Mouse (Mus musculus): Measurements from ENCODE around the gene Hephl1. TPM values are rescaled to one million over a fixed set of nuclear protein-coding genes. Genes with fewer than 3 reads are reported as not detected.
A peak's percentile ranks its signal among the peaks of the same experiment; 100 is the strongest.

The Hephl1 gene
- polyA plus RNA-seq, 1 experiment from 2014 or later: not detected

DNA sequence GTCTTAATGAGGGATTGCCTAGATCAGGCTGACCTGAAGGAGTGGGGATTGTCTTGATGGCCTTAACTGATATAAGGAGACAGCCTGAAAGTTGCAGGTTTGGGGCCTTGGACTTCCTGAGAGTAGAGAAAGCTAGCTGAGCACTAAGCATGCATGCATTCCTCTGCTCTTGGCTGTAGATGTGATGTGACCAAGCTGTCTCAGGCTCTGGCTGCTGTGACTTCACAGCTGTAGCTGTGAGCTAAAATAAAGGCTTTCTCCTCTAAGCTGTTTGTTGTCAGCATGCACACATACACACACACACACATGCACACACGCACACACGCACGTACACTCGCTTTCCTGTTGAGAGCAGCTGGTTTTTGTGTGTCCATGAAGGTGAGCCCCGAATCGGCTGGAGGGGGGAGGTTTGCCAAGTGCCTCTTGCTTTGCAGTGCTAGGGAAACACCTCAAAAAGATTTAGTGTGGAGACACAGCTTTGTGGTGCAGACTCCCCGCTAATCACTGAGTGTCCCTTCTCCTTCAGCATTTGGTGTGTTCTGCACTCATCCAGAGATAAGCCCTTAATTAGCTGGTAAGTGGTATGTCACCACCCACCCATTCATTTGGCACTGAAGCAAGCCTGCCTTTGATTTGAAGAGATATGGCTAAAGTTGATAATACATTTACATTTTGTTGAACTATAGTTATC, 43.8 kb downstream of the Hephl1 start:
- no peak for ATAC-seq (ENCODE audit: low FRiP score, low TSS enrichment)
- H3K9ac ChIP-seq (replicated peaks; ENCODE audit: low read length): no peak overlapping the region
- 61% methylated on average over 7 of the region's 7 CpGs for WGBS

DNA sequence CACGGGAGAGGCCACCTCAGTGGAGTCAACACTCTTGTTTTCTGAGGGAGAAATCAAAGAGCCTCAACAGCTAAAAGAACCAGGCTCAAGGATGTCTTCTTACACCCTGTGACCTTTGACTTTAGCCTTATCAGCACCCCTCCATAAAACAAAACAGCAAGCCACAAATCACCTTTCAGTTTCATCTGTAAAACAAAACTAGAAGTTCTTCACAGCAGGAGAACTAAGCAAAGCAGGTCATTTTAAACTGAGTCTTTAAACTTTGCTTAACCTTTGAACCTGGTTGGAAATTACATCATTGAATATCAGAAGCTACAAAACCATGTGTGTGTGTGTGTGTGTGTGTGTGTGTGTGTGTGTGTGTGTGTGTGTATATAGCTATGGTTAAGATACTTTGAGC, 47.7 kb downstream of the Hephl1 start:
- H3K9ac ChIP-seq (replicated peaks; ENCODE audit: low read length): no peak overlapping the region
- H3K27ac ChIP-seq (ENCODE audit: low read length): no peak overlapping the region
- peaks cover 7% of the 10 kb centered on the region; the same call in 1 of the 2 replicates for H3K4me1 ChIP-seq (ENCODE audit: insufficient read depth, low read length)
- no peak overlapping the region for H3K4me3 ChIP-seq (ENCODE audit: low read length)
- no peaks in the 10 kb centered on the region for H3K27me3 ChIP-seq (ENCODE audit: insufficient read depth, low read length)
- no peak for ATAC-seq (ENCODE audit: low FRiP score, low TSS enrichment)
- H3K4me2 ChIP-seq (replicated peaks; ENCODE audit: low read depth, low read length): no peak overlapping the region
- H3K36me3 ChIP-seq (ENCODE audit: insufficient read depth, low read length): no peaks in the 10 kb centered on the region
- no peaks in the 10 kb centered on the region for H3K9me3 ChIP-seq (ENCODE audit: low read length)
- WGBS: 4% methylated on average over 1 of the region's 1 CpGs

More for the DNA sequence above, 43.8 kb downstream of the Hephl1 start:
- no peak overlapping the region for H3K27ac ChIP-seq (ENCODE audit: low read length)
- H3K36me3 ChIP-seq (ENCODE audit: insufficient read depth, low read length): no peaks in the 10 kb centered on the region
- H3K4me1 ChIP-seq (ENCODE audit: insufficient read depth, low read length): peaks cover 7% of the 10 kb centered on the region; the same call in 1 of the 2 replicates
- no peaks in the 10 kb centered on the region for H3K9me3 ChIP-seq (ENCODE audit: low read length)
- H3K27me3 ChIP-seq (ENCODE audit: insufficient read depth, low read length): no peaks in the 10 kb centered on the region
- H3K4me3 ChIP-seq (ENCODE audit: low read length): no peak overlapping the region
- no peak overlapping the region for H3K4me2 ChIP-seq (replicated peaks; ENCODE audit: low read depth, low read length)

DNA sequence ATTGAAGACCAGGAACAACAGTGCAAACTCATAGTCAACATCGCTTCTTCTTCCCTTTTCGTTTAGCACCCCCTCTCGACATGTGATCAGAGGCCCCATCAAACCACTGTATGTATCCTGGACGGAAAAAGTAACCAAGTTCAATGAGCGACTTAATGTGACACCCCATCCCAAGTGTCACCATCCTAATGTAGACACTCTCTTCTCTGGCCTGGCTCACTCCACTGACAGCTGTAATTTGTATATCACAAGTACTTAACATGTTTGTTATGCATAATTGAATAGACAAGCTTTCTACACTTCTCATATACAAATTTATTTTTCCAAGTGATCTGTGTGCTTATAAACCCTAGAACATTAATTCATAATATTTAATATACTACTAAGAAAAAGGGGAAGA, 51.1 kb downstream of the Hephl1 start:
- H3K27me3 ChIP-seq (ENCODE audit: insufficient read depth, low read length): no peaks in the 10 kb centered on the region
- no peak overlapping the region for H3K4me3 ChIP-seq (ENCODE audit: low read length)
- no peak overlapping the region for H3K9ac ChIP-seq (replicated peaks; ENCODE audit: low read length)
- H3K9me3 ChIP-seq (ENCODE audit: low read length): no peaks in the 10 kb centered on the region
- no peak overlapping the region for H3K4me2 ChIP-seq (replicated peaks; ENCODE audit: low read depth, low read length)
- 90% methylated on average over 5 of the region's 5 CpGs for WGBS
- H3K27ac ChIP-seq (ENCODE audit: low read length): no peak overlapping the region
- no peaks in the 10 kb centered on the region for H3K4me1 ChIP-seq (ENCODE audit: insufficient read depth, low read length)
- no peaks in the 10 kb centered on the region for H3K36me3 ChIP-seq (ENCODE audit: insufficient read depth, low read length)
- no peak for ATAC-seq (ENCODE audit: low FRiP score, low TSS enrichment)

DNA sequence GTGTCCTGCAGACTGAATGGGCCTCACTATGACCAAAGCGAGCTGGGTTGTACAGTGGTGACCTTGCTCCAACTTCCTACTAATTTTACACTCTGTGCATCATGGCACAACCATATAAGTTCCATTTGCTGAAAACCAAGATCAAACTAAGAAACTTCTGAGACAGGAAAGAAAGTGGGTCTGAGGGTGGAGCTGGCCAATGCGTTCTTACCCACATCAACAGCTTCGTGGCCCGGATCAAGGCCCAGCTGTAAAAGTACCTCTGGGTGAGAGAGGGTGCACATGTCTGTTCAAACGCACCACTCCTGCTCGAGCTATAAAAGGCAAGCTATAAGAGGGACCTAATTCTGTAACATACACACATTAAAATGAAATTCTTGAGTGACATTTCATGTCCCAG, 51.9 kb downstream of the Hephl1 start:
- no peak for ATAC-seq (ENCODE audit: low FRiP score, low TSS enrichment)
- no peak overlapping the region for H3K27ac ChIP-seq (ENCODE audit: low read length)
- 86% methylated on average over 6 of the region's 6 CpGs for WGBS
- H3K4me1 ChIP-seq (ENCODE audit: insufficient read depth, low read length): no peaks in the 10 kb centered on the region
- H3K4me3 ChIP-seq (ENCODE audit: low read length): no peak overlapping the region
- no peak overlapping the region for H3K9ac ChIP-seq (replicated peaks; ENCODE audit: low read length)
- H3K27me3 ChIP-seq (ENCODE audit: insufficient read depth, low read length): no peaks in the 10 kb centered on the region
- H3K9me3 ChIP-seq (ENCODE audit: low read length): no peaks in the 10 kb centered on the region
- no peak overlapping the region for H3K4me2 ChIP-seq (replicated peaks; ENCODE audit: low read depth, low read length)
- H3K36me3 ChIP-seq (ENCODE audit: insufficient read depth, low read length): no peaks in the 10 kb centered on the region

DNA sequence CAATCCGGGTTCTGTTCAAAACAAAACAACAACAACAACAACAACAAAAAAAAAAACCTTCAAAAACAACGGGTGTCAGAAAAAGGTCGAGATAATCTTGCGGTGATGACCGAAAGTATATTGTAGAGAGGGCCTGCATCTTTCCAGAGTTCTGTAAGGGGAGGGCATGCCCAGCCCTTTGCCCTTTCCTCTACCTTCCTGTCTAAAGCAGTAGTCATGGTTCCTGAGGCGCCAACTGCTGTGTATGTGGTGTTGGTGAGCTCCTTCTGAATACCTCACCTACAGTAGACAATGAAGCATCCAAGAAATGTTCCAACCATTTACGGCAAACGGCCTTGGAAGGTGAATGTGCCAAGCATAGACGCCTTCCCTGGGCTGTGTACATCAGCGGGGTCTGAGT, 66.2 kb downstream of the Hephl1 start:
- H3K27me3 ChIP-seq (ENCODE audit: insufficient read depth, low read length): no peaks in the 10 kb centered on the region
- peak overlapping the region; percentile 66 for H3K4me3 ChIP-seq (ENCODE audit: low read length)
- H3K9ac ChIP-seq (replicated peaks; ENCODE audit: low read length): peak overlapping the region; percentile 84
- H3K27ac ChIP-seq (ENCODE audit: low read length): peak overlapping the region; percentile 78; the same call in 1 of the 2 replicates
- no peaks in the 10 kb centered on the region for H3K9me3 ChIP-seq (ENCODE audit: low read length)
- peaks cover 16% of the 10 kb centered on the region for H3K4me1 ChIP-seq (ENCODE audit: insufficient read depth, low read length)
- no peaks in the 10 kb centered on the region; the same call in 1 of the 2 replicates for H3K36me3 ChIP-seq (ENCODE audit: insufficient read depth, low read length)
- 39% methylated on average over 10 of the region's 10 CpGs for WGBS
- ATAC-seq (ENCODE audit: low FRiP score, low TSS enrichment): no peak
- H3K4me2 ChIP-seq (replicated peaks; ENCODE audit: low read depth, low read length): peak overlapping the region; percentile 76

DNA sequence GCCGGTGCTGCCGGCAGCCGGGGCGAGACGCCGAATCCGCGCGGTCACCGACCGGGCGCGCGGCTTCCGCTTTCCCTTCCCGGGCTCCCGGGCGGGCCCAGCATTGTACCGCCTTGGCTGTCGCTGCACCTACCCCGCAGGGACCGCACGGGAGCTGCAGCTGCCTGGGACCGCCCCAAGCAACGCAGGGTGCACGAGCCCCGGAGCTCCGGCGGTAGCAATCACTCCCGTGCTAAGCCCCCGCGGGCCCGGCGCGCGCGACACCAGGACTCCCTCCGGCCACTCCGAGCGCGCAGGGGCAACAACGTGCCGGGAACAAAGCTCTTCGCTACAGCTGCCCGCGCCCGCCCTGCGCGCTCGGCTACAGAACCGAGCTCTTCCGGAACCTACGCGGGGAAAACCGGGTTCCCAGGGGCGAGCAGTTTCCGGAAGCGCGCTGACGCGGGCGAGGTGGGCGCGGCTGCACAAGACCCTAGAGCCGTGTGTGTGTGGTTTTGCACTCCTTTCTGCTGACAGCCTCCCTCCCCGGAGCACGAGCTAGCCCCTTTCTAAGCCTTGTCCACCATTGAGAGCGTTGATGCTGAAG, 66.7 kb downstream of the Hephl1 start, which contains the start of gene Panx1:
Panx1 (minus strand) TSS at position 395 of the 586 bp plus-strand sequence.
- H3K4me1 ChIP-seq (ENCODE audit: insufficient read depth, low read length): peaks cover 16% of the 10 kb centered on the region
- no peaks in the 10 kb centered on the region for H3K27me3 ChIP-seq (ENCODE audit: insufficient read depth, low read length)
- H3K4me3 ChIP-seq (ENCODE audit: low read length): peak within 1 kb of the TSS; percentile 66
- under 1% methylated on average over 60 of the region's 68 CpGs for WGBS
- H3K4me2 ChIP-seq (replicated peaks; ENCODE audit: low read depth, low read length): peak within 1 kb of the TSS; percentile 76
- peak within 1 kb of the TSS; percentile 84 for H3K9ac ChIP-seq (replicated peaks; ENCODE audit: low read length)
- no peaks in the 10 kb centered on the region for H3K9me3 ChIP-seq (ENCODE audit: low read length)
- peak; percentile 85 for ATAC-seq (ENCODE audit: low FRiP score, low TSS enrichment)
- H3K36me3 ChIP-seq (ENCODE audit: insufficient read depth, low read length): no peaks in the 10 kb centered on the region; the same call in 1 of the 2 replicates
- peak within 1 kb of the TSS; percentile 78 for H3K27ac ChIP-seq (ENCODE audit: low read length)

DNA sequence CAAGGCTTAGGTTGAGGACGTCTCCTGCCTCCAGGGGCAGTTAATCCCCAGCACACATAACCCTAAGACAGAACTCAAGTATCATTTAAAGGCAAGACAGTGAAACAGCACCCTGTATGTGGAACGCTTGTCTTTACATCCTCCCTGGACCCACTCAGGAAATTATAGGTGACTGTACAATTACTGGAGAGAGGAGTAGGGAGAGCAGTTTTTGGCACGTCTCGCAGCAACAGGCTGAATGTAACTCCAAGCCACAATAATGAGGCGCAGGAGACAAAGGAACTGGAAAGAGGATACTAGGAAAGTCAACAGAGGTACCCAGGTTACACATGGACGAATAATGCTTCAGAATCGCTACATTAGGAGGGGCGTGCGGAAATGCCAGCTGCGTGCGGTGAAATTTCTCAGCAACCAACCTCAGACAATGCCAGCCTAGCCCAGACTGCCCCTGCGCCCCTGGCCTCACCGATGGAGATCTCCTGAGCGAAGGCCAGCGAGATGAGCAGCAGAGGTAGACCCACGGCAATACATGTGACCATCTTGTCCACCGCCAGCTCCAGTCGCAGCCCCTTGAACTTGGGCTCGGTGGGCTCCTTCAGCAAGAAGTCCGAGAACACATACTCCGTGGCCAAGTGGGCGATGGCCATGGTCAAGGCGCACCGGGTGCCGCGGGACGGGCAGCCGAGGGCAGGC, 67.4 kb downstream of the Hephl1 start:
- no peaks in the 10 kb centered on the region for H3K27me3 ChIP-seq (ENCODE audit: insufficient read depth, low read length)
- no peaks in the 10 kb centered on the region; the same call in 1 of the 2 replicates for H3K36me3 ChIP-seq (ENCODE audit: insufficient read depth, low read length)
- ATAC-seq (ENCODE audit: low FRiP score, low TSS enrichment): peak; percentile 33
- peak overlapping the region; percentile 78 for H3K27ac ChIP-seq (ENCODE audit: low read length)
- peak overlapping the region; percentile 76 for H3K4me2 ChIP-seq (replicated peaks; ENCODE audit: low read depth, low read length)
- H3K9me3 ChIP-seq (ENCODE audit: low read length): no peaks in the 10 kb centered on the region
- H3K4me3 ChIP-seq (ENCODE audit: low read length): peak overlapping the region; percentile 66
- H3K9ac ChIP-seq (replicated peaks; ENCODE audit: low read length): peak overlapping the region; percentile 84
- under 1% methylated on average over 28 of the region's 28 CpGs for WGBS
- peaks cover 16% of the 10 kb centered on the region for H3K4me1 ChIP-seq (ENCODE audit: insufficient read depth, low read length)

DNA sequence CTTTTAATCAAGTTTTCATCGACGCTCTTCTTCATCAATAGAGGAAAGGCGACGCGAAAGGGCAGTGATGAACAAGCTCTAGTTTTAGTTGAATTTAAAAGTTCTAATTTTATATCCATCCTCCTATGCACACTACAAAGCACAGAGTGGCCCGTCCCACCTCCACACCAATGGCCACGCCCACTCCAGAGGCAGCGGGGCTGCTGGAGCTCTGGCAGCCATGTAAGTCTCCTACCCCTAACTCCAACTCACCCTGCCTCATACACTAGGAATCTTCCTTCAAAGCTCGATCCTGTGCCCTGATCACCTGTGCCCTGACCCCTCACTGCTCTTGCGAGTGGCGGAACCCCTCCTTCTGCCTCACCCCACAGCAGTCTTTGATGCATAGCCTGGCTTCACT, 70.4 kb downstream of the Hephl1 start:
- H3K9me3 ChIP-seq (ENCODE audit: low read length): no peaks in the 10 kb centered on the region
- H3K27ac ChIP-seq (ENCODE audit: low read length): no peak overlapping the region
- H3K4me2 ChIP-seq (replicated peaks; ENCODE audit: low read depth, low read length): no peak overlapping the region
- H3K4me1 ChIP-seq (ENCODE audit: insufficient read depth, low read length): peaks cover 20% of the 10 kb centered on the region
- H3K4me3 ChIP-seq (ENCODE audit: low read length): no peak overlapping the region
- no peaks in the 10 kb centered on the region; the same call in 1 of the 2 replicates for H3K36me3 ChIP-seq (ENCODE audit: insufficient read depth, low read length)
- H3K27me3 ChIP-seq (ENCODE audit: insufficient read depth, low read length): no peaks in the 10 kb centered on the region
- ATAC-seq (ENCODE audit: low FRiP score, low TSS enrichment): no peak
- no peak overlapping the region for H3K9ac ChIP-seq (replicated peaks; ENCODE audit: low read length)
- WGBS: 82% methylated on average over 11 of the region's 11 CpGs

DNA sequence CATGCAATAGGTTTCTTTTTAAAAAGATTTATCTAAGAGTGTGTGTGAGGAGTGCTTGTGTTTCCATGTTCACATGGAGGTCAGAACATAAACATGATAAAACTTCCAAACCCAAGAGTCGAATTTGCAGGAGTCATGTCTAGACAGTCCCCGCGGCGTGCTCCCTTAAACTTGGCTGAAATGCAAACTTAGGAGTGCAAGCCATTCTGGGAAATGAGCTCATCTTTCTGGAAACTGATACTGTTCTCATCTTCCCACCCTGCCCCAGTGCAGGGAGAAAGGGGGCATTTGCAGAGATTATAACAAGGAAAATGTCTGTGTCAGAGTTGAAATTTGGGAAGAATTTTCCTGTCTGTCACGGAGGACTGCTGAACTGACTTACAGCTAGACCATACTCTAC, 72.1 kb downstream of the Hephl1 start:
- no peak for ATAC-seq (ENCODE audit: low FRiP score, low TSS enrichment)
- Histone ChIP-seq H3K4me2 (replicated peaks; ENCODE audit: low read depth, low read length) (no peak overlapping the region), H3K27ac (ENCODE audit: low read length) (no peak overlapping the region), H3K4me1 (ENCODE audit: insufficient read depth, low read length) (peaks cover 17% of the 10 kb centered on the region), H3K4me3 (ENCODE audit: low read length) (no peak overlapping the region), H3K27me3 (ENCODE audit: insufficient read depth, low read length) (no peaks in the 10 kb centered on the region), H3K9ac (replicated peaks; ENCODE audit: low read length) (no peak overlapping the region), H3K9me3 (ENCODE audit: low read length) (no peaks in the 10 kb centered on the region), H3K36me3 (ENCODE audit: insufficient read depth, low read length) (no peaks in the 10 kb centered on the region; the same call in 1 of the 2 replicates)
- 66% methylated on average over 5 of the region's 5 CpGs for WGBS

All from kidney, embryonic 16.5 days (tissue).